Mouse (Mus musculus) stomach, postnatal 0 days (tissue): Measurements from ENCODE around the gene AF067063. TPM values are rescaled to one million over a fixed set of nuclear protein-coding genes. Genes with fewer than 3 reads are reported as not detected.
"Not testable (repeated sequence)": the region's sequence is repeated elsewhere in the genome, so short reads cannot be mapped to it uniquely, and the experiment has no call there.

Experiments used
- ATAC-seq: fragments of 200-750 bp; cut with Nextera tagmentation; 2 replicates; pipeline ENCODE4 v1.8.0; 2017; ENCODE audit not compliant: low FRiP score, low TSS enrichment
- DNase-seq: peaks from one replicate; pipeline ENCODE4 v3.0.0-alpha.2; 2016; ENCODE audit warnings: low spot score
- H3K27ac ChIP-seq: fragments of 300-500 bp; sonication (generic); replicated peaks from 2 replicates; pipeline ENCODE4 v1.5.1; 2014; ENCODE audit warnings: mild to moderate bottlenecking, control low read depth
- H3K27me3 ChIP-seq: fragments of 300-500 bp; sonication (generic); 2 replicates; pipeline ENCODE4 v1.6.1; 2014; ENCODE audit warnings: low read length; ENCODE audit not compliant: control insufficient read depth, insufficient read depth
- H3K36me3 ChIP-seq: fragments of 300-500 bp; sonication (generic); 2 replicates; pipeline ENCODE4 v1.6.1; 2014; ENCODE audit warnings: low read length, mixed read lengths; ENCODE audit not compliant: control insufficient read depth, insufficient read depth
- H3K4me1 ChIP-seq: fragments of 300-500 bp; sonication (generic); replicated peaks from 2 replicates; pipeline ENCODE4 v1.6.1; 2014; ENCODE audit warnings: antibody characterized with exemption; ENCODE audit not compliant: control insufficient read depth, insufficient read depth
- H3K4me2 ChIP-seq: fragments of 300-500 bp; sonication (generic); replicated peaks from 2 replicates; pipeline ENCODE4 v1.6.1; 2014; ENCODE audit warnings: low read depth, mild to moderate bottlenecking, control low read depth, moderate library complexity
- H3K4me3 ChIP-seq: fragments of 300-500 bp; sonication (generic); 2 replicates; pipeline ENCODE4 v1.5.1; 2014; ENCODE audit warnings: low read depth, low read length, control low read depth
- H3K9ac ChIP-seq: fragments of 300-500 bp; sonication (generic); 2 replicates; pipeline ENCODE4 v1.6.1; 2014; ENCODE audit warnings: mild to moderate bottlenecking, low read length, control low read depth, mixed read lengths
- H3K9me3 ChIP-seq: fragments of 300-500 bp; sonication (generic); 2 replicates; pipeline ENCODE4 v1.6.1; 2016; ENCODE audit warnings: low read length; ENCODE audit not compliant: control insufficient read depth
- CTCF ChIP-seq: IDR thresholded peaks from 2 replicates; pipeline ENCODE4 v1.5.1; 2016; ENCODE audit warnings: antibody characterized with exemption, low read depth, mild to moderate bottlenecking, moderate library complexity
- EP300 ChIP-seq: optimal IDR thresholded peaks from 2 replicates; pipeline ENCODE3; 2016; ENCODE audit warnings: antibody characterized with exemption
- WGBS: fragments of 180-500 bp; shearing (Covaris S2); extraction: QIAGEN DNeasy Blood & Tissue Kit; methylation state at CpG from one replicate; pipeline ENCODE4 v1.1.7; 2014; 5-methylcytosine and 5-hydroxymethylcytosine counted together
- polyA plus RNA-seq: library from polyadenylated mRNA; unstranded; fragments of >200 nt; fragmentation: Nextera tagmentation; extraction: Ambion mirVana; gene quantifications from 2 replicates; pipeline ENCODE4 v1.2.1, GENCODE M21; 2015

Gene AF067063
- polyA plus RNA-seq, 1 experiment from 2014 or later: not detected

DNA sequence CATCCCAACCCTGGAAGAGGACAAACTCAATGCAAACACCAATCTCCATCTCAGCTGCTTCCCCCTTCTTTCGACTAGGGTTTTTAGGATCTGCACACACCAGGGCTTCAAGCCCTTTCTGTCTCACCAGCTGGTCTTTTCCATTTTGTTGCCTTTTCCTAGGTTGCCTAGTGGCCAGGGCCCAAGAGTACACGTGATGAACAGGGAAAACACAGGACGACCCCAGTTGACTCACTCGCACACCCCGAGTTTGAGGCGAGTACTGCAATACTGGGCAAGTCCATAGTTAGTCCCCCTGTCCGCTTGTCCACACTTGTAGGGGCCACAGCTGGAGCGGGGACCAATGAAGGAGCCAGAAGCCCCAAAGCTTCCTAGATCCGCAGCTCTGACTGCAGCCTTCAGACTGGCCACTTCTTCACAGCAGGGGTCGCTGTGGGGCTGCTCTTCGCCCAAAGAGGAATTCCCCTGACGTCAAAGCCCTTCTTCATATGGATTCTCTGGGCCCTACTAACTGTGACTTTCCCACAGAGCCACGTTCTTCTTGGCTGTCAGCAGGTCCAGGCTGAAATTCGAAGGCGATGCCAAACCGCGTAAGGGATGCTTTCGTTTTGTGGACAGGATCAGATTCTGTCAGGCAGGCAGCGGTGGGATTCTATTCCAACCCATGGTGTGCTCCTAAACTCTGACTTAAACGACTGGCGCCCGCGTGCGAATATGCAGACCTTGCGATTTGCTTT lies 5.5 kb upstream of the AF067063 start, which contains the start of gene D13Ertd608e:
TSS of gene D13Ertd608e (plus strand) at position 687 of the 737 bp plus-strand sequence.
- H3K4me2 ChIP-seq: peak within 1 kb of the TSS; percentile 37
- H3K4me1 ChIP-seq, H3K9ac ChIP-seq, H3K9me3 ChIP-seq, H3K36me3 ChIP-seq, H3K27me3 ChIP-seq, H3K27ac ChIP-seq: not testable (repeated sequence)
- WGBS: 11% methylated on average over 18 of the region's 25 CpGs
- peak; percentile 58 for DNase-seq
- peak; percentile 66 for TF ChIP-seq CTCF
- peak; percentile 67 for ATAC-seq
- H3K4me3 ChIP-seq: peak within 1 kb of the TSS; percentile 6; the same call in 1 of the 2 replicates

DNA sequence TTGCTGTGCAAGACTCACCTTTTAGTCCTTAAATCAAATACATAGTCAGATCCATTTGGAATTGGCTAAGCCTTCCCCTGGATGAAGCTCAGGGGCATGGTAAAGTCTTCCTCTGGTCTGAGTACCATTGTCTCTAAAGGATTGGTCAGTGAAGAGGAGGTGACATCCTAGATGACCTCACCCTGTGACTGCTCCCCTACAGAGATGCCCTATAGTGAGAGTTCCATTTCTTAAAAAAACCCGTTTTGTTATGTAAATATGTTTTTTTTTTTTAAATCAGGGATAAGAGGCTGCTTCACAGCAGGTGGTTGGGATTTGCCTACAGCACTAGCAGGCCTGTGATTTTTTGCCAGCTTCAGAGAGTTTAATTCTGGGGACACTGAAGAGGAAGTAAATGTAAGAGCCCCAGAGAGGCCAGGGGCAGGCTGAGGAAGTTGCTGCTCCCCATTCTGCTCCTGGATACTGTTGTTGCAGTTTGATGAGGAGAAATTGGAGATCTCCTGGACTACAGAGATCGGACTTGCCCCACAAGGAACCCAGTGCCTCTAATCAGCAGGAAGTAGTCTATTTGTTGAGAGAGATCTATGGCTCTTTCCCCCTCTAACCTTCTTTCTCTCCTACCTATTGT lies 12.3 kb downstream of the AF067063 start:
- no peak for DNase-seq
- WGBS: 22% methylated on average over 2 of the region's 2 CpGs
- no peak for ATAC-seq
- H3K9ac ChIP-seq: no peak overlapping the region
- H3K27me3 ChIP-seq: no peaks in the 10 kb centered on the region
- no peaks in the 10 kb centered on the region for H3K4me1 ChIP-seq
- no peaks in the 10 kb centered on the region for H3K9me3 ChIP-seq
- no peak for TF ChIP-seq EP300
- no peak for TF ChIP-seq CTCF
- no peak overlapping the region for H3K27ac ChIP-seq
- H3K36me3 ChIP-seq: no peaks in the 10 kb centered on the region
- no peak overlapping the region for H3K4me3 ChIP-seq
- no peak overlapping the region for H3K4me2 ChIP-seq

DNA sequence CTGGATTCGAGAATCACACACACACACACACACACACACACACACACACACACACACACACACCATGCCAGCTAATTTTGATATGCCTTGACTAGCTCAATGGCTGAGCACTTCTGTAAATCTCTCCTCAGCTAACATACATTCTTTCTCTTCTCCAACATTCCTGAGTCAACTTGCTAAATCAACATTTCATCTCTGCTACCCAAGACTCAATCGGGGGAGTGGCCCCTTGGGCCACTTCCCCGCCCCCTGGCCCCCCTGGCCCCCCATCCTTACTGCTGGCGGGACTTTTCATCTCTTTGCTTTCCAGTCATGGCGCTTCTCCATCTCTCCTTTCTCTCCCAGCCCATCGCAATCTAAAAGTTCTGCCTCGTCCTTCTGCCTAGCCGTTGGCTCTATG lies 13.2 kb downstream of the AF067063 start:
- no peak for TF ChIP-seq EP300
- no peak for TF ChIP-seq CTCF
- DNase-seq: no peak
- Histone ChIP-seq H3K4me3 (no peak overlapping the region), H3K27me3 (no peaks in the 10 kb centered on the region), H3K9me3 (no peaks in the 10 kb centered on the region), H3K9ac (no peak overlapping the region), H3K36me3 (no peaks in the 10 kb centered on the region), H3K4me2 (no peak overlapping the region), H3K27ac (no peak overlapping the region), H3K4me1 (no peaks in the 10 kb centered on the region)
- WGBS: 36% methylated on average over 8 of the region's 8 CpGs
- no peak for ATAC-seq

DNA sequence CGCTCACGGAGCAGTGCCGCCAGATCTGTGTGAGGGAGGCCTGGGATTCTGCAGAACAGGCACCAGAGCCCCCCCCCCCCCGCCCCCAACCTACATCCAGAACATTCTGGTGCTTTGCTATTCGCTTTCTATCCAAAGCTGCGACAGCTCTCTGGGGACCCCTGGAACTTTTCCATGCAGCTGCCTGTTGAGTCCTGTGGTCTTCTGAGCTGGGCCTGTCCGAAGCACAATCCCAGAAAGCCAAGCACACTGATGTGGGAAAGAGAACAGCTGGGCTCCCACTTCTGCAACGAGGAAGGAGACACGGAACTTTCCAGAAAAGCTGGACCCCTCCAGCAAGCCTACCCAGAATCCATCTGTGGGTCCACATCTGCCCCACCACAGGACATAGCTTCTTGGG lies 20.0 kb downstream of the AF067063 start:
- no peak overlapping the region for H3K4me3 ChIP-seq
- no peak for ATAC-seq
- no peak overlapping the region for H3K9ac ChIP-seq
- H3K9me3 ChIP-seq: no peaks in the 10 kb centered on the region
- no peak for TF ChIP-seq CTCF
- no peak for TF ChIP-seq EP300
- no peak for DNase-seq
- H3K27ac ChIP-seq: no peak overlapping the region
- no peak overlapping the region for H3K4me2 ChIP-seq
- H3K36me3 ChIP-seq: no peaks in the 10 kb centered on the region
- no peaks in the 10 kb centered on the region for H3K4me1 ChIP-seq
- 81% methylated on average over 8 of the region's 9 CpGs for WGBS
- no peaks in the 10 kb centered on the region for H3K27me3 ChIP-seq

DNA sequence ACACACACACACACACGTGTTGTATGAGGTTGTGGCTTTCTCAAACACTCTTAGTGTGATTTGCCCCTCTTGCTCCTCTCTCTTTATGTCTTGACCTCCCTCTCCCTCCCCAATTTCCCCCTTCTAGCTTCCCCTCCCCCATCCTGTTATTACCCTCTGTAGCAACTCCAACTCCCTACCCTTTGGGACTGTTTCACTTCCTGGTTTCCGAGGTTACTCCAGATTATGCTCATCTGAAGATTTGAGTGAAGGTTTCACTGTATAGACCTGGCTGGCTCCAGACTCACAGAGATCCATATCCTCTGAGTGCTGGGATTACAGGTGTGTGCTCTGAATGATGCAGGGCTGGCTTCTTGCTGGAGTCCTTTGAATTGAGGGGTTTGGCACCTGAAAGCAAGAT lies 21.1 kb downstream of the AF067063 start:
- TF ChIP-seq CTCF (no peak), EP300 (no peak)
- H3K36me3 ChIP-seq: no peaks in the 10 kb centered on the region
- no peaks in the 10 kb centered on the region for H3K4me1 ChIP-seq
- H3K9me3 ChIP-seq: no peaks in the 10 kb centered on the region
- H3K27ac ChIP-seq: no peak overlapping the region
- H3K4me2 ChIP-seq: no peak overlapping the region
- no peak overlapping the region for H3K9ac ChIP-seq
- DNase-seq (no peak), ATAC-seq (no peak)
- H3K4me3 ChIP-seq: no peak overlapping the region
- whole genome bisulfite sequencing: 54% methylated on average over 2 of the region's 2 CpGs
- H3K27me3 ChIP-seq: no peaks in the 10 kb centered on the region

DNA sequence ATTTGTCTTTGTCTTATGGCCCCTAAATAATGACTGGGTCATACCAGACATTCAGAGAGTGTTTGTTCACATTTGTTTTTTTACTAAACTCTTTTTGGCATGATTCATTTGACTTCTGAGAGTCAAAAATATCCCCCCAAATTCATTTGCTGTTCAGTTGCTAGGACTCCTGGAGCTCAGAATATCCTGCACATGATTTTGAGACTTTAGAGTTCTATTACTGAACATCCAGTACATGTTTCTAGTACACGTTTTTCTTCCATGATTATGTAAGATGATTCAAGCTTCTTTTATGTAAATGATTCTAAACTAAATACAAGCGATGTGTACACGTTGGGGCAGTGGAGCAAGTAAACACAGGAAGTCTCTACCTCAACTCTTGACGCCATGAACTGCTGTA lies 32.4 kb downstream of the AF067063 start:
- Histone ChIP-seq H3K27ac (no peak overlapping the region), H3K9me3 (no peaks in the 10 kb centered on the region), H3K4me3 (no peak overlapping the region), H3K36me3 (no peaks in the 10 kb centered on the region), H3K4me2 (no peak overlapping the region), H3K27me3 (no peaks in the 10 kb centered on the region), H3K9ac (no peak overlapping the region), H3K4me1 (no peaks in the 10 kb centered on the region)
- ATAC-seq: no peak
- TF ChIP-seq EP300: no peak
- no peak for TF ChIP-seq CTCF
- WGBS: 36% methylated on average over 4 of the region's 4 CpGs
- no peak for DNase-seq
